Mouse (Mus musculus) kidney, postnatal 14 days (tissue): ENCODE measurements around the gene Ssbp2.

Experiments
- DNase-seq: peaks from one replicate; pipeline ENCODE4 v3.0.0; 2022; ENCODE audit warnings: mixed read lengths

The Ssbp2 gene

GRCm38 (mm10) chr13:91636814-91637213, 176.7 kb downstream of the Ssbp2 start:
- peak; percentile 81 for DNase-seq

GRCm38 (mm10) chr13:91638836-91639235, 178.8 kb downstream of the Ssbp2 start:
- DNase-seq: no peak

DNA sequence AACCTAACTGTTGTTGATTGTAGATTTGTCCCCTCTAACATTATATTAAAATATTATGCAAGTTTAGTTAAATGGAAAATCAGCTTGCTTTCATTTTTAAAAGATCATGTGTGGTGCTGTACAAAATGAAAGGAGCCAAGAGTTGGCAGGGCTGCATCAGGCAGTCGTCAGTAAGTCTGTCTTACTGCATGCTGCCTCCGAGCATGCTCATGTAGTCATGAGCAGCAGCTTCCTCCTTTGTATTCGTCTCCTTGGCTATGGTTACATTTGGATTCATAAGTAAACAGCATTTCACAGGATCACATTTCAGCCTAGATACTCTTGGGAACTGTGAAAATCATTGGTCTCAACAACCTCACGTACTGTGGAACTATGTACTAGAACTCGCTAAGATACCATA, 180.1 kb downstream of the Ssbp2 start:
- DNase-seq: no peak

DNA sequence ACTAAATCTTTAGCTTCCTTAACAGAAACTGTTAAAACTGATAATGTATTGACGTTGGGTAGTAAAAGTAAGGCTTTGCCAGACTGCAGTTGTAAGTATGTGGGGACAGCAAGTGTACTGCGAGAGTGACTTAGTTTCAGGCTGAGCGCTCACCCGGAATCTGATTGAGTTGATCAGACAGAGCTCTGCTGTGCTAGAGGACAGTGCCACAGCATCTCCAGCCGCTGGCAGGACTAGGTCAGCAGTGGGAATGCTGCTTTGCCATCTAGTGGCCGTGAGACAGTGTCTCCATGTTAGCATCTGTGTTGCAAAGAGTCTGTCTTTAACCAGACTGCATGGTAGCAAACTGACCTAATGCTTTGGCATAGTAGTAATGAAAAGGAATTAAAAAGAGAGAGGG, 188.2 kb downstream of the Ssbp2 start:
- peak; percentile 45 for DNase-seq

DNA sequence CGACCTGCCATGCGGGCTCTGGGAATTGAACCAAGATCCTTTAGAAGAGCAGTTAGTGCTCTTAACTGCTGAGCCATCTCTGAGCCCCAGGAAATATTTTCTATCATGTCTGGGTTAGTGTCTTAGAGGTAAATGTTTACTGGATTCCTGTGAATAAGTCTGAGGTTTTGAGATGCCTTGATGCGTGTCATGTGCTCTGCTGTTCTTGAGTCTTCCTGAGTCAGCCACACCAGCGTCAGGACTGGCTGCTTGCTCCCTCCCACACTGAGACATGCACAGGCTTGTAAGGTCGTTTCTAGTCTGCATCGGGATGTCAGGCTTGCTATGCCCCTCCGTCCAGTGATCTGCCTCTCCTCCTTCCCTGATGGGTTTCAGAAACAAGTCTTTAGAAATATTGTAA, 189.8 kb downstream of the Ssbp2 start:
- DNase-seq: peak; percentile 58

DNA sequence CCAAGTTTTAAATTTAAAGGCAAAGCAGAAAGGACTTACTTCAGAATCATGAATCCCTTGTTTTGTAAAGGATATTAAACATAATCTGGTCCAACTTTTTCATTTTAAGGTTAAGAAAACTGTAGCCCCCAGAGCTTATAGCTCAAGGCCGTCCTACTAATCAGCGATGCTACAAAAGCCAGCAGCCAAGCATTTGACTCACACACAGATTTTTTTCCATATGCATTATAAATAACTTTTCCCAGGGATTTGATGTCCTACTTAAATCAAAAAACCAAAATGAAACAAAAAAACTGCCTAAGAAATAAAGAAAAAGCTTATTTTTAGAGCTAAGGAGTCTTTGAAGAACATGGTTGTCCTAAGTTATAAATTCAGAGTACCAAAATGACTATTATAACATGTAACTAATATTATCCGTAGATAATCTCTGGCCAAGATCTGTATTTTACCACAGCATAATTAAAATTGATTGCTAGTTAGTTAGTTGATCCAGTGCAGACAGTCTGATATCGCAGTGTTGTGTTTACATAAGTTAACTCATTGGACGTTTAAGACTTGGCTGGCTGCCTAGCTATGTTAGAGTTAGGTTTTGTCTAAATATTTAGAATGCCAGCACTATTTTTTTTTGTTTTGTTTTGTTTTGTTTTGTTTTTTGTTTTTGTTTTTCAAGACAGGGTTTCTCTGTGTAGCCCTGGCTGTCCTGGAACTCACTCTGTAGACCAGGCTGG, 201.1 kb downstream of the Ssbp2 start:
- no peak for DNase-seq

- DNase-seq: no peak
Measured at GRCm38 (mm10) chr13:91662751-91663150, 202.7 kb downstream of the Ssbp2 start.

GRCm38 (mm10) chr13:91673241-91673640, 213.2 kb downstream of the Ssbp2 start:
- no peak for DNase-seq

DNA sequence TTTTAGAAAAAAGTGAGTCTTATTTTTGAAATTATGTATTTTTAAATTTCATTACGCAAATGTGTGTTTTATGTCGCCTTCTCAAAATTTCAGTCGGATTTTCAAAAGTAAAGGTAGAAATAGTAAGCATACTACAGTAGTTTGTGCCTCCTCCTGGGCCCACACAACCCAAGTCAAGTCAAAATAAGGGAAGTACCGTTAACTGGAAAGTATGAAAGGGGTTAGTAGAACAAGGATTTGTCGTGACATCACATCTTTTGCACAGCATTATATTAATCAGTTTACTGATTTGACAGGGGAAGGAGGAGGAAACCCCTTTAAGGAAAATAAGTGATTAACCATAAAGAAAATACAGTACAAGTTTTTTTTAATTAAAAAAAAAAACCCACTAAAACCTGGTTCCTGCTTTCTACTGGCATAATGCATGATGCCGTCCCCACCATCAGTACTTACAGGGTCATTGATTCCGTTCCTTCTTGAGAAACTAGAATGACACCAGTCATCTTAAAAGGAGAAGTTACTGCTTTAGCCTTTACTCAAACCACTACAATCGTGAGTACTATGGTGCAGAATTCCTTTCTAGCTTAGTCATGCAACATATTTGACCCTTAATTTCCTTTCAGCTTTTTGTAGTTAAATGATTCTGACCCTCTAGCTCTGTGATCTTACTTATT, 220.8 kb downstream of the Ssbp2 start:
- DNase-seq: no peak

DNA sequence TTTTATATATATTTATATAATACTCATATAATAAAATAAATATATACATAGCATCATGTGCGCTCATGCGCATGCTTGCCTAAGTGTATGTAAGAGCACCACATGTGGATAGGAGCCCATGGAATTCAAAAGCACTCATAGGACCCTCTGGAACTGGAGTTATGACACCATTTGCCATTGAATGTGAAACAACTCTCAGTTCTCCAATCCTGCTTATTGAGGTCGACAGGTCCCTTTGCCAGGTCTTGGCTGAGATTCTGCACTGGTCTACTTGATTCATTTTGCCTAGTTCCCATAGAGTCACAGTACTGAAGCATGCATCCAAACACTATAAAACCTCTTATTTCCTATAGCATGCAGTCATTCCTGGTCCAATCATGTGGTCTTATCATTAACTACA, 221.4 kb downstream of the Ssbp2 start:
- no peak for DNase-seq

DNA sequence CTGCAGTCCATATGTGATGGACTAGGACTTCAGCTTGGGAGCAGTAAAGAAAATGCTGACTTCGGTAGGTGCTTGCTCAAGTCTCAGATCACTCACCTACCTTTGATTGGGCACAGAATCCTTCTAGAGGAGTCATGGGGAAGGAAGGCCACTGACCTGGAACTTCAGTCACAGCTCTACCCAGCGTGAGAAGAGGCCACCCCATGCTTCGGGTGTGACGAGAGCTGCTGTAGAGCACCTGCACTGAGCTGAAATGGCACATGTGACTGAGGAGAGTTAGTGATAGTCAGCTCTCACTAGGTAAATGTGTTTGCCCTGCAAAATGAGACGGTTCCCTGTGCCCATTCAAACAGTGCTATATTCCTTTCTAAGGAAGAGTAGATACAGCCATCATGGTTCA, 230.0 kb downstream of the Ssbp2 start:
- DNase-seq: no peak

GRCm38 (mm10) chr13:91693615-91694014, 233.5 kb downstream of the Ssbp2 start:
- no peak for DNase-seq

- DNase-seq: no peak
Measured at GRCm38 (mm10) chr13:91695406-91695805, 235.3 kb downstream of the Ssbp2 start.

- peak; percentile 20 for DNase-seq
Measured at GRCm38 (mm10) chr13:91696109-91696645, 236.1 kb downstream of the Ssbp2 start.

DNA sequence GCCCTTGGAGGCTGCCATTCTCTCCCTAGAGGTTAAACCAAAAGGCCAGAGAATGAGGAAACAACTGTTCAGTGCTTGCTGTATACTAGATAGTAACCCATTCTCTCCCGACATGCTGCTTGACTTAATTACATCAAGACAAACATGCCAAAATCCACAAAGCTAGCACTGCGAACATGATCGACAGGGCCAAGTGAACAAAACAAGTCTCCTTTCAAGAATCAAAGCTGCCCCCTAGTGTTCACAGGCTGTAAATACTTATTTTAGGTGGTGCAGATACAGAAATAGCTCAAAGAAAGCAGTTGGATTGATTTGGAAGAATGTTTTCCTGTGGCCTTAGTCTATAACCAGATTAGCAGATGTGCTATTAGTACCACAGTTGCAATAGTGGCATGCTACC, 236.9 kb downstream of the Ssbp2 start:
- DNase-seq: peak; percentile 51

DNA sequence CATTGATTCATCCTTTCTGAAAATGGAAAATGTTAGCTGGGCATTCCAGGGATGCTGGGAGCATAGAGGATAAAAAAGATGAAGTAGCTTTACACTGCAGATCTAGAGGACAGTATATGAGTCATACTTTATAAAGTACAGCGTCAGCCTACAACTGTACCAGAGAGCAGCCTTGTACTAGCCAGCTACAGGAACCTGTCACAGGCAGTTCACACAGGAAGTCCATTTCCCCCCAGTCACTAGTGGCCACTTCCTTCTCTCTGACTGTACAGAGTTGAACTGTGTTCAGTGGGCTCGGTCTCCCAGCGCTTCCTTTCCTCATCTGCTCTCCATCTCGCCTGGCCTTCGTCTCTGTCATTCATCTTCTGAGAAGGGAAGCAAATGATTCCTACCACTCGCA, 242.3 kb downstream of the Ssbp2 start:
- DNase-seq: no peak

DNA sequence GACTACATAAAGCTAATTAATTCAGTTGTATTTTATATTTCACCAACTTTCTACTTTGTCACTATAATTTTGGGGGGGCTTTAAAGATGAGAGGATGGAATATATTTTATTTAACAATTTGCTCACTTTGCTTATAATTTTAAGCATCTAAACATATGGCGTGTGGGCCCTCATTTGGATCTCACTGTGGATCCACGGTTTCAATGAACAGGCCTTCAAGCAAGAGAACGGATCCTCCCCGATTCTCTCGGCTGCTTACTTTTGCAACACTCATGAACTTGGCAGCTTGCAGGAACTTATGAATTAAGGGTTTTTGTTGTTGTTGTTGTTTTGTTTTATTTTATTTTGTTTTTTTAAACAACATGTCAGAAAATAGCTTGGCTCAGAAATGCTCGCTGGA, 259.4 kb downstream of the Ssbp2 start:
- no peak for DNase-seq

DNA sequence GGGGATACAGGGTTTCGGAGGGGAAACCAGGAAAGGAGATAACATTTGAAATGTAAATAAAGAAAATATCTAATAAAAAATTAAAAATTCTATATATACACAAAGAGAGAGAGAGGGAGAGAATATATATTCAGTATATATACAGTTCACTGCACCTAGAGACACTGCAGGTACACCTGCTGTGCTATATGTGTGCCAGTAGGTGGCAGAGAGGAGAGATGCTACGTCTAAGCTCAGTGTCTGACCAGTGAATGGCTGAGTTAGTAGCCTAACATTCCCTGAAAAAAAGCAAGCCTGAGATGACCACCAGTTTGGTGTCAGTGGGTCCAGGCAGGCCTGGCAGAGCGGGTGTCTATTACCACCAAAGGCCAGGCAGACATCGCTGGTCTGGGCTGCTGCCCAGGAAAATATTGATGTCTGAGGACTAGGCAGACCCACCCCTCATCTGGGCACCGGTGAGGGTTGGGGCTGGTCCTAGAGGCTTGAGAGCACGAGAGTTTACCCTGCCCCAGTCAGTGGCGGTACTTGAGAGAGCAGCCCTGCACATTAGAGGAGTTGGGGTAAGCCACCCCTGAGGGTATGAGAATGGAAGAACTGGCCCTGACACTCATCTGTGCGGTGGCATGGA, 263.1 kb downstream of the Ssbp2 start:
- DNase-seq: peak; percentile 14

- DNase-seq: no peak
Measured at GRCm38 (mm10) chr13:91723736-91724119, 263.6 kb downstream of the Ssbp2 start.

DNA sequence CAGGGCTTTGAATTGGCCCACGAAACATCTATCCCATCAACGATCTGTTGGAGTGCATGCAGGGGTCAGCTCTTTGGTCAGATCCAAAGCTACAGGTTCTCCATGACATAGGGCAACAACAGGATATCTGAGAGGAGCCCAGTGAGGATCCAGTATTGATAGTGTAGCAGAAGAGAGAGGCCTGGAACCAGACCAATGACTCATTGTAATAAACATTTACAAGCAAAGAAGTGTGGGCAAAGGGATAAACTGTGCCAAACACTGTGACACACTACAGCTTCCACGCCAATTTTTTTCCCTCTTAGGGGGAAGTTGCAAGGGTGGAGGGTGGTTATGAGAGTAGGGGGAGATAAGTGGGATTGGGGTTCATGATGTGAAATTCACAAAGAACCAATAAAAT, 264.1 kb downstream of the Ssbp2 start:
- DNase-seq: no peak

- no peak for DNase-seq
Measured at GRCm38 (mm10) chr13:91725130-91725529, 265.0 kb downstream of the Ssbp2 start.

DNA sequence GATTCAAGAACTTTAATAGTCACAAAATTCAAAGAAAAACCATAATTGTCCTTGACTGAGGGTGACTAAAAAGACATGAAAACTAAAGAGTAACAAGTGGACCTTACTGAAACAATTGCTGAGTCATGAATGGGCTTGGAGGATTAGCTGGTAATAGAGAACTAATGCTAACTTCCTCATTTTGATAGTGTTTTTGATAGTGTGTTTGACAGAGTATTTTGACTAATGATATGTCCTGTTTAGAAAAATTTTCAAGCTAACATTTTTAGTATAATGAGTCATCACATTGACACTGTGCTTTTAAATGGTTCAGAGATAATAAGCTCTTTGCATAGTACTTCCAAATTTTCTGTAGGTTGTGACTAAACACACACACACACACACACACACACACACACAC, 267.8 kb downstream of the Ssbp2 start:
- DNase-seq: no peak

GRCm38 (mm10) chr13:91737191-91737590, 277.1 kb downstream of the Ssbp2 start:
- no peak for DNase-seq

- DNase-seq: no peak
Measured at GRCm38 (mm10) chr13:91740851-91741250, 280.8 kb downstream of the Ssbp2 start.
